Mouse (Mus musculus): ENCODE results near the gene Mtmr11. TPM values are rescaled to one million over a fixed set of nuclear protein-coding genes. Genes with fewer than 3 reads are reported as not detected.

Mtmr11 gene
- polyA plus RNA-seq (2012; rRNA removed), result 2.7 and 2.8 TPM in 2 replicates
- polyA plus RNA-seq (2014; fragmentation: Nextera tagmentation; extraction: Ambion mirVana), result 1.9 and 2.1 TPM in 2 replicates

DNA sequence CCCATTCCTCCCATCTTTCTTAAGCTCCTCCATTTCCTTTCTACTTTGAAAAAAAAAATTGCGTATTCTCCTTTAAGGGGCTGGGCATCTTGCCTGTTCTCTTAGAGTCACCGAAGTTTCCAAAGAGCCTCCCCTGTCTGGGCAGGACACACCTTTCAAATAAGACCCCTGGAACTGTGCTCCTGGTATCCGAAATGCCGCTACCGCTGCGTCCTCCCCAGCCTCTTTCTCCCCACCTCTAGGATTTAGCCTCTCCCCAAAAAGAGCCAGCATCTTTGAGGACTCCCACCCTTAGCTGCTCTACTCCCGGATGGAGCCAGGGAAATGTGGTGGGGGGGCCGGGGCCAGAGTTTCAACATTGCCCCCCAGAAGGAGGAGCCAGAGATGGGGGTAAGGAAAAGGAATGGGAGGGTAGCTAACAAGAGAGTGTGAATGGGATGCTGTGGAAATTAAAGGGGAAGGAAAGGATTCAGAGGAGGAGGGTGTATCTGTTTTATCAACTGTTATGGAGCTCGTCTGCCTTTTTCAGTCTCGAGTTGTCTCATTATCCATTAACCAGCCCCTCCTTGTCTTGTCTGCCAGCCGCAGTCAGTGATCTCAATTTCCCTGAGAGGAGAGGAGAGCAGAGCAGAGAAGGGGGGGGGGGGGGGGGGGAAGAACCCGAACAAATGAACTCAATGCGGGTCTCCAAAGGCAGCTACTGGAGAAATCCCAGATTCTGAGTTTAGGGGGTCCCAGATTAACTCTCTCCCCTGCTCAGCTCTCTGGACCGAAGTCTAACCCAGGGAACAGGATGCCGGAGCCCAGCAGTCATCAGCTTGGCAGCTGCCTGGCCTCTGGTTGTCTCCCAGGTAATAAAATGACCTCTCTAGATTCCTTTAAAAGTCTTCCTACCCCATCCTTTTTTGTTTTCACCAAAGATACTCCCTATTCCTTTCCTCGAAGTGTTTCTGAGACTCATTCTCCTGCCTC, at the start of gene Mtmr11:
Gene Mtmr11, plus strand, starts transcription at position 136 of the 972 bp plus-strand sequence.
- Histone ChIP-seq H3K4me1 (replicated peaks; ENCODE audit: control insufficient read depth in 2 of 2, insufficient read depth in 2 of 2, low read length in 1 of 2) (peaks cover 0 to 12% of the 10 kb centered on the region in 2 experiments; a peak in 2 of 4 replicates), H3K4me3 (ENCODE audit: insufficient read depth in 1 of 2, low read depth in 2 of 2, low read length in 2 of 2) (peak within 1 kb of the TSS; percentile 44 to 52), H3K27ac (peak within 1 kb of the TSS; percentile 41), H3K36me3 (replicated peaks; ENCODE audit: control insufficient read depth, insufficient read depth, low read depth) (no peaks in the 10 kb centered on the region), H3K9me3 (ENCODE audit: control insufficient read depth, low read length) (no peaks in the 10 kb centered on the region), H3K9ac (replicated peaks) (peak within 1 kb of the TSS; percentile 23), H3K4me2 (ENCODE audit: low read depth) (peak within 1 kb of the TSS; percentile 56), H3K27me3 (ENCODE audit: control insufficient read depth, insufficient read depth, low read length) (peaks cover 32% of the 10 kb centered on the region)
- no peak for ATAC-seq (ENCODE audit: insufficient read depth)
- WGBS (ENCODE audit: insufficient replicate concordance), result 11% methylated on average over 16 of the region's 16 CpGs
- no peak for TF ChIP-seq EP300 (IDR thresholded peaks at IDR 0.05; ENCODE audit: low read depth)
- TF ChIP-seq CTCF (IDR thresholded peaks at IDR 0.05; ENCODE audit: low read depth), result no peak
- DNase-seq (ENCODE audit: low read depth in 3 of 3, low spot score in 3 of 3), result no peak

DNA sequence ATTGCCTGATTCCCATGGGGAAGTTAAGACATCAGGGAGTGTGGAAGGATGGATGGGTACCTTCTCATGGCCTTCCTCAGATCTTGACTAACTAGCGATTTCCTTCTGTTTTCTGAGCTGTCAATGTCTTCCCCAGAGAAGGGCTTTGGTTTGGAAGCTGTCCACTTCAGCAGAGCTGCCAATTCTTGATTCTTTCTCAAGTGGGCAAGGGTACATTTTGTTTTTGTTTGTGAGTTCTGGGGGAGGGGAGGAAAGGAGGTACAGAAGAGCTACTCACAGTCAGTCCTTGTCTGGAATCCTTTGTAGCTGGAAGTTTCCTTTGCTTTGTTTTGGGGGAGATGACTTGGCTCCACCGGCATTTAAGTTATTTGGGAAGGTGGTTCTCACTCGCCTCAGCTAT, 48.6 kb upstream of the Mtmr11 start:
- TF ChIP-seq CTCF (IDR thresholded peaks at IDR 0.05; ENCODE audit: low read depth), result no peak
- TF ChIP-seq EP300 (IDR thresholded peaks at IDR 0.05; ENCODE audit: low read depth), result no peak
- DNase-seq (ENCODE audit: low read depth in 3 of 3, low spot score in 3 of 3), result no peak
- Histone ChIP-seq H3K36me3 (replicated peaks; ENCODE audit: control insufficient read depth, insufficient read depth, low read depth) (no peaks in the 10 kb centered on the region), H3K4me2 (ENCODE audit: low read depth) (no peak overlapping the region), H3K27ac (no peak overlapping the region), H3K9me3 (ENCODE audit: control insufficient read depth, low read length) (no peaks in the 10 kb centered on the region), H3K4me1 (replicated peaks; ENCODE audit: control insufficient read depth in 2 of 2, insufficient read depth in 2 of 2, low read length in 1 of 2) (peaks cover 0 to 8% of the 10 kb centered on the region in 2 experiments; a peak in 2 of 4 replicates), H3K4me3 (ENCODE audit: insufficient read depth in 1 of 2, low read depth in 2 of 2, low read length in 2 of 2) (no peak overlapping the region), H3K9ac (replicated peaks) (no peak overlapping the region), H3K27me3 (ENCODE audit: control insufficient read depth, insufficient read depth, low read length) (no peaks in the 10 kb centered on the region)
- 67% methylated on average over 3 of the region's 3 CpGs for WGBS (ENCODE audit: insufficient replicate concordance)
- no peak for ATAC-seq (ENCODE audit: insufficient read depth)

DNA sequence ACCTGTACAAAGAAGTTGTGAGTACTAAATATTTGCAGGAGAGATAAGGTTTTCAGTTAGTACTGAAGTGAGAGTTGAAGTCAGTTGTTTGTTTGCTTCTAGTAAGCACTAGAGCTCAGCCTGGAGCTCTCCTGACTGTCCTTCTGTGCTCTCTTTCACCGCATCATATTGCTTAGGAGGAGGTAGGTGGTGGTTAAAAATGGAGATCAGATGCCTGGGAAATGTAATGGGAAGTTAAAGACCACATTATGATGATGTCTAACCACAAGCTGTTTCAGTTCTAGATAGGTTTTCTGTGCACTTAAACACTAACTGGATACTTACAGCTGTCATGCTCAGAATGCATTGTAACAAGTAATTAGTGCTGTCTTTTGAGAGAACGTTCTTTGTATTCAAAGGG, 43.7 kb upstream of the Mtmr11 start:
- Histone ChIP-seq H3K27ac (no peak overlapping the region), H3K27me3 (ENCODE audit: control insufficient read depth, insufficient read depth, low read length) (no peaks in the 10 kb centered on the region)
- 42% methylated on average over 2 of the region's 2 CpGs for WGBS (ENCODE audit: insufficient replicate concordance)

DNA sequence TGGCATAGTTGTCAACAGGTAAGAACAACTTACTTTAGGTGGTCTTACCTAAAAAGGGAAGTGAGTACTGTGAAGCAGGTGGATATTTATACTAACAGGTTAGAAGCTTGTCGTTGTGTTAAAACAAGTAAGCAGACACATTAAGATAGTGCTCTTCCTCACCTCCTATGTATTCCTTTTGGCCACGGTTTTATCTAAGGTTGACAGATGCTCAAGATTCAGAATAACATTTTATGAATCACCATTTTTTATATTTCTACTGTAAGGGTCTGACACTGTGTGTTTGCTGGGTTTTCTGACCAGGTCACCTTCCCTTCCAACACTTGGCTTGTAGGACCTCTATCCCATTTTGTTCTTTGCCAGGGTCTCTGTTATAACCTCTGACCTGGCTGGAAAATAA, 43.1 kb upstream of the Mtmr11 start:
- H3K4me3 ChIP-seq (ENCODE audit: insufficient read depth in 1 of 2, low read depth in 2 of 2, low read length in 2 of 2), result no peak overlapping the region
- WGBS (ENCODE audit: insufficient replicate concordance), result 33% methylated on average over 2 of the region's 2 CpGs
- H3K4me2 ChIP-seq (ENCODE audit: low read depth), result no peak overlapping the region
- ATAC-seq (ENCODE audit: insufficient read depth), result no peak
- H3K36me3 ChIP-seq (replicated peaks; ENCODE audit: control insufficient read depth, insufficient read depth, low read depth), result no peaks in the 10 kb centered on the region; the same call in 1 of the 2 replicates
- no peak for DNase-seq (ENCODE audit: low read depth in 3 of 3, low spot score in 3 of 3)
- no peaks in the 10 kb centered on the region for H3K27me3 ChIP-seq (ENCODE audit: control insufficient read depth, insufficient read depth, low read length)
- H3K9ac ChIP-seq (replicated peaks), result no peak overlapping the region
- peaks cover 3 to 8% of the 10 kb centered on the region in 2 experiments; a peak in 2 of 4 replicates for H3K4me1 ChIP-seq (replicated peaks; ENCODE audit: control insufficient read depth in 2 of 2, insufficient read depth in 2 of 2, low read length in 1 of 2)
- H3K9me3 ChIP-seq (ENCODE audit: control insufficient read depth, low read length), result no peaks in the 10 kb centered on the region
- TF ChIP-seq CTCF (IDR thresholded peaks at IDR 0.05; ENCODE audit: low read depth) (no peak), EP300 (IDR thresholded peaks at IDR 0.05; ENCODE audit: low read depth) (no peak)
- H3K27ac ChIP-seq, result no peak overlapping the region

More for the DNA sequence above, 43.7 kb upstream of the Mtmr11 start:
- Histone ChIP-seq H3K4me1 (replicated peaks; ENCODE audit: control insufficient read depth in 2 of 2, insufficient read depth in 2 of 2, low read length in 1 of 2) (peaks cover 3 to 8% of the 10 kb centered on the region in 2 experiments; a peak in 2 of 4 replicates), H3K9me3 (ENCODE audit: control insufficient read depth, low read length) (no peaks in the 10 kb centered on the region), H3K4me3 (ENCODE audit: insufficient read depth in 1 of 2, low read depth in 2 of 2, low read length in 2 of 2) (no peak overlapping the region), H3K9ac (replicated peaks) (no peak overlapping the region), H3K4me2 (ENCODE audit: low read depth) (no peak overlapping the region), H3K36me3 (replicated peaks; ENCODE audit: control insufficient read depth, insufficient read depth, low read depth) (no peaks in the 10 kb centered on the region; the same call in 1 of the 2 replicates)
- TF ChIP-seq CTCF (IDR thresholded peaks at IDR 0.05; ENCODE audit: low read depth) (no peak), EP300 (IDR thresholded peaks at IDR 0.05; ENCODE audit: low read depth) (no peak)
- DNase-seq (ENCODE audit: low read depth in 3 of 3, low spot score in 3 of 3) (no peak), ATAC-seq (ENCODE audit: insufficient read depth) (no peak)

DNA sequence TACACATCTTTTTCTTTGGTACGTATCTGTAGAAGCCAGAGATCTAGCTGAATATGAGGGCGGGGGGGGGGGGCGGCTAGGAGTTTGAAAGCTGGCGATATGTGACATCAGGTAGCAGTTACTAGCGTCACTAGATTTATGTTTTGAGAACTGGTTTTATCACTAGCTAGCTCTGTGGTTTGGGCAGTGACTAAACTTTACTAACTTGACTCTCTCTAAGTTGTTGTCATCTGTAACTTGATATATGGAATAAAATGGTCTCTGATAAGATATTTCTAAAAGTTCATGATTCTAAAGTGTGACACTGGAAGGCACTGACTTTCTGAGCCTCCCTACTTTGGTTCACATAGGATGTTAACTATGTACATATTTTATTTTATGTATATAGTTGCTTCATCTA, 37.6 kb upstream of the Mtmr11 start:
- Histone ChIP-seq H3K4me1 (replicated peaks; ENCODE audit: control insufficient read depth in 2 of 2, insufficient read depth in 2 of 2, low read length in 1 of 2) (no peaks in the 10 kb centered on the region), H3K9me3 (ENCODE audit: control insufficient read depth, low read length) (no peaks in the 10 kb centered on the region), H3K36me3 (replicated peaks; ENCODE audit: control insufficient read depth, insufficient read depth, low read depth) (no peaks in the 10 kb centered on the region; the same call in 1 of the 2 replicates), H3K4me3 (ENCODE audit: insufficient read depth in 1 of 2, low read depth in 2 of 2, low read length in 2 of 2) (no peak overlapping the region), H3K4me2 (ENCODE audit: low read depth) (no peak overlapping the region), H3K27ac (no peak overlapping the region), H3K27me3 (ENCODE audit: control insufficient read depth, insufficient read depth, low read length) (no peaks in the 10 kb centered on the region), H3K9ac (replicated peaks) (no peak overlapping the region)
- DNase-seq (ENCODE audit: low read depth in 3 of 3, low spot score in 3 of 3) (no peak), ATAC-seq (ENCODE audit: insufficient read depth) (no peak)
- WGBS (ENCODE audit: insufficient replicate concordance), result 70% methylated on average over 5 of the region's 5 CpGs
- TF ChIP-seq EP300 (IDR thresholded peaks at IDR 0.05; ENCODE audit: low read depth), result no peak
- TF ChIP-seq CTCF (IDR thresholded peaks at IDR 0.05; ENCODE audit: low read depth), result no peak

All from liver, embryonic 14.5 days (tissue).